Mouse (Mus musculus) olfactory bulb, adult 2 months (tissue): ENCODE data around the gene Fkbp8.

Experiments
- CTCF ChIP-seq: fragments of 200-500 bp; IDR thresholded peaks from 2 replicates; pipeline ENCODE4 v1.5.1; 2012; ENCODE audit warnings: low read depth, mild to moderate bottlenecking, low read length, moderate library complexity; ENCODE audit not compliant: insufficient read depth
- POLR2A ChIP-seq: fragments of 200-500 bp; IDR thresholded peaks from 2 replicates; pipeline ENCODE4 v1.6.1; 2012; ENCODE audit warnings: mild to moderate bottlenecking, low read depth, low read length, moderate library complexity; ENCODE audit not compliant: insufficient read depth

DNA sequence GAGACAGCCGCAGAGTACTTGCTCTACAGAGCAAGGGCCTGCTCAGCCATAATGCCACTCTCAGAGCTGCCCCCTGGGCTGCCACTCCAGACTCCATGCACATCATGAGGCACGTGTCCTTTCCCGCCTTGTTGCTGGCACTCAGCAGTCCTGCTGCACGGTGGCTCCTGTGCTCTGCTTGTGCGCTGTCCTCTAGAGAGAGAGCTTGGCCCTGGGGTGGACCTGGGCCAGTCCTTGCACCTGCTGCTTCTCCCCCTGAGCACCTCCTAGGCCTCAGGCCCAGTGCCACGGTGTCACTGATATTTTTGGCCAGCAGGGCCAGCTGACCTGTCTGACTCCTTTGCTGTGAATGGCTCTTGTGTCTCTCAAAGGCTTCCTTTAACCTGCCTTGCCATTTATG lies 43.5 kb downstream of the Fkbp8 start:
- TF ChIP-seq CTCF = no peak
- no peak for TF ChIP-seq POLR2A
